Mouse (Mus musculus): Measurements from ENCODE around the gene 5730409E04Rik. TPM values are rescaled to one million over a fixed set of nuclear protein-coding genes. Genes with fewer than 3 reads are reported as not detected.

Gene 5730409E04Rik
- total RNA-seq (2023): 0.38 TPM

DNA sequence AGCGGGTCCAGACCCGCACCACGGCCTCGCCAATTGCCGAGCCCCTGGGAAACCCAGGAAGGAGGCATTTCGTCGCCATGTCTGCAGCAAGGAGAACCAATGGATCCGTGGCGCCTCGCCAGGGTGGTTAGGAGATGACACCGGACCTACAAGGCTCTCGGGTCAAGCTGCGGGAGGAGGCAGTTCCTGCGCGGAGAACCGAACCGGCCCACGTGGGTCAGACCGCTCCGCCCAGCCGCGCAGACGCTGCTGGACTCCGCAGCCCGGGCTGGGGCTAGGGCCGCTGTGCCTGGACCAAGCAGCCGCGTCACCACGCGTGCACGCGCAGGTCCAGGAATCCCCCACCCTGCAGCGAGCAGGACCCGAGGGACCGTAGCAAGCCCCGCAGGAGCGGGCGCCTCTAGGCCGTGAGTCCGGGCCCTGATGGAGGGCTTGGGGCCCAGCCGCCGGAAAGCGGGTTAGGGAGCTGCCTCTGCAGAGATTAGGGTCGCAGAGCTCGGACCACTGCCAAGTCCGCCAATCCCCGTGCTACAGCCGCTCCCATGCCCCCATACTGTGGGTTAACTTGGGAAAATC is at the start of gene 5730409E04Rik:
Gene 5730409E04Rik (plus strand): TSS at position 213 of the 576 bp plus-strand sequence.

Other genes starting within 250 kb of the 5730409E04Rik start
- gene Ago3, start 180.3 kb upstream of the 5730409E04Rik start, total RNA-seq (2023): 39.1 TPM
- 37.7 TPM for gene Ago1, start 141.2 kb upstream of the 5730409E04Rik start, total RNA-seq (2023)
- gene Ago4, start 76.3 kb upstream of the 5730409E04Rik start, total RNA-seq (2023): 0.50 TPM
- gene Clspn, start 52.9 kb upstream of the 5730409E04Rik start, total RNA-seq (2023): 13.7 TPM
- 86.8 TPM for gene Psmb2, start 67.8 kb downstream of the 5730409E04Rik start, total RNA-seq (2023)
- gene Tfap2e, start 126.4 kb downstream of the 5730409E04Rik start, total RNA-seq (2023): not detected
- gene Ncdn, start 143.6 kb downstream of the 5730409E04Rik start, total RNA-seq (2023): 34.6 TPM
- 50.2 TPM for gene AU040320, start 143.7 kb downstream of the 5730409E04Rik start, total RNA-seq (2023)

Measured in CD4-positive naive resting alpha-beta T cell, adult 76 days (primary cell).